Mouse (Mus musculus) embryonic fibroblast, embryonic 13.5 days (primary cell): ENCODE measurements around the gene Rbm20. TPM values are rescaled to one million over a fixed set of nuclear protein-coding genes. Genes with fewer than 3 reads are reported as not detected.
A peak's percentile ranks its signal among the peaks of the same experiment; 100 is the strongest.

Source experiments
- H3K27ac ChIP-seq: 2 replicates; pipeline ENCODE4 v1.5.1; 2012; ENCODE audit warnings: low read length, control low read depth, inconsistent platforms; ENCODE audit not compliant: insufficient read depth
- H3K4me1 ChIP-seq: 2 replicates; pipeline ENCODE4 v1.6.1; 2011; ENCODE audit warnings: low read length; ENCODE audit not compliant: control insufficient read depth, insufficient read depth
- H3K4me3 ChIP-seq: 2 replicates; pipeline ENCODE4 v1.5.1; 2011; ENCODE audit warnings: mild to moderate bottlenecking, control low read depth, low read length; ENCODE audit not compliant: insufficient read depth
- CTCF ChIP-seq: IDR thresholded peaks from 2 replicates; pipeline ENCODE4 v1.5.1; 2011; ENCODE audit warnings: mild to moderate bottlenecking, control low read depth, low read length, moderate library complexity, borderline replicate concordance; ENCODE audit not compliant: insufficient read depth
- POLR2A ChIP-seq: IDR thresholded peaks from 2 replicates; pipeline ENCODE4 v1.6.1; 2011; ENCODE audit warnings: low read depth, mild to moderate bottlenecking, control low read depth, low read length, moderate library complexity
- polyA plus RNA-seq: library from polyadenylated mRNA; stranded (reverse); fragments of >200 nt; gene quantifications from 2 replicates; pipeline ENCODE4 v1.2.4, GENCODE M21; 2011; ENCODE audit warnings: low read depth; ENCODE audit not compliant: missing spikeins, insufficient read length

Rbm20 gene
- polyA plus RNA-seq, 1 experiment, result 2.4 TPM

GRCm38 (mm10) chr19:53887822-53888221 lies 210.7 kb downstream of the Rbm20 start:
- no peak overlapping the region for H3K4me3 ChIP-seq
- TF ChIP-seq POLR2A (no peak), CTCF (no peak)
- no peak overlapping the region for H3K27ac ChIP-seq

GRCm38 (mm10) chr19:53888331-53888730 lies 211.2 kb downstream of the Rbm20 start:
- no peak overlapping the region for H3K27ac ChIP-seq
- no peak overlapping the region for H3K4me3 ChIP-seq
- TF ChIP-seq CTCF (no peak), POLR2A (no peak)
- peaks cover 3% of the 10 kb centered on the region; the same call in 1 of the 2 replicates for H3K4me1 ChIP-seq

More at GRCm38 (mm10) chr19:53887822-53888221, 210.7 kb downstream of the Rbm20 start:
- no peaks in the 10 kb centered on the region for H3K4me1 ChIP-seq

GRCm38 (mm10) chr19:53889555-53889954 lies 212.4 kb downstream of the Rbm20 start:
- no peak overlapping the region for H3K27ac ChIP-seq
- TF ChIP-seq CTCF (no peak), POLR2A (no peak)
- H3K4me3 ChIP-seq, result no peak overlapping the region
- peaks cover 3% of the 10 kb centered on the region; the same call in 1 of the 2 replicates for H3K4me1 ChIP-seq

- H3K27ac ChIP-seq, result no peak overlapping the region
- TF ChIP-seq CTCF (no peak), POLR2A (no peak)
- peaks cover 3% of the 10 kb centered on the region; the same call in 1 of the 2 replicates for H3K4me1 ChIP-seq
- H3K4me3 ChIP-seq, result no peak overlapping the region
Observed at GRCm38 (mm10) chr19:53890274-53890673, 213.2 kb downstream of the Rbm20 start.

- no peak for TF ChIP-seq POLR2A
- no peak overlapping the region for H3K27ac ChIP-seq
- H3K4me3 ChIP-seq, result no peak overlapping the region
- peaks cover 3% of the 10 kb centered on the region; the same call in 1 of the 2 replicates for H3K4me1 ChIP-seq
Observed at GRCm38 (mm10) chr19:53890781-53891251, 213.7 kb downstream of the Rbm20 start.

- Histone ChIP-seq H3K4me1 (peaks cover 3% of the 10 kb centered on the region; the same call in 1 of the 2 replicates), H3K27ac (no peak overlapping the region), H3K4me3 (no peak overlapping the region)
- no peak for TF ChIP-seq CTCF
- no peak for TF ChIP-seq POLR2A
Observed at GRCm38 (mm10) chr19:53891569-53891968, 214.5 kb downstream of the Rbm20 start.

GRCm38 (mm10) chr19:53892061-53892460 lies 215.0 kb downstream of the Rbm20 start, which contains the start of gene Pdcd4:
Pdcd4 (plus strand) TSS chr19:53892231.
- no peak within 1 kb of the TSS for H3K4me3 ChIP-seq
- no peak for TF ChIP-seq POLR2A
- no peak for TF ChIP-seq CTCF
- H3K4me1 ChIP-seq, result peaks cover 3% of the 10 kb centered on the region; the same call in 1 of the 2 replicates
- peak within 1 kb of the TSS; percentile 14; the same call in 1 of the 2 replicates for H3K27ac ChIP-seq

- TF ChIP-seq CTCF (no peak), POLR2A (no peak)
- H3K4me1 ChIP-seq, result peaks cover 3% of the 10 kb centered on the region; the same call in 1 of the 2 replicates
- peak overlapping the region; percentile 14; the same call in 1 of the 2 replicates for H3K27ac ChIP-seq
- H3K4me3 ChIP-seq, result no peak overlapping the region
Observed at GRCm38 (mm10) chr19:53892838-53893359, 215.8 kb downstream of the Rbm20 start.

- Histone ChIP-seq H3K27ac (peak overlapping the region; percentile 53; the same call in 1 of the 2 replicates), H3K4me3 (no peak overlapping the region), H3K4me1 (peaks cover 3% of the 10 kb centered on the region; the same call in 1 of the 2 replicates)
- TF ChIP-seq CTCF, result no peak
- no peak for TF ChIP-seq POLR2A
Observed at GRCm38 (mm10) chr19:53893711-53894171, 216.6 kb downstream of the Rbm20 start.

GRCm38 (mm10) chr19:53894538-53895121 lies 217.5 kb downstream of the Rbm20 start:
- peak overlapping the region; percentile 39; the same call in 1 of the 2 replicates for H3K27ac ChIP-seq
- peaks cover 3% of the 10 kb centered on the region; the same call in 1 of the 2 replicates for H3K4me1 ChIP-seq
- TF ChIP-seq CTCF, result no peak
- TF ChIP-seq POLR2A, result no peak
- no peak overlapping the region for H3K4me3 ChIP-seq
